Mouse (Mus musculus) megakaryocyte, adult 5-6 weeks (primary cell): ENCODE results near the gene Cox6a2. TPM values are rescaled to one million over a fixed set of nuclear protein-coding genes. Genes with fewer than 3 reads are reported as not detected.

ENCODE experiments used
- total RNA-seq, 2 experiments: library from RNA; stranded (forward) in 1 of 2; stranded (reverse) in 1 of 2; fragments of 153-499, 151-499 nt in 1 of 2; fragments of 221-1000, 200-1000 nt in 1 of 2; gene quantifications; 2 replicates each; pipeline versions ENCODE4 v1.2.3 to v1.2.4; 2015 to 2017

Cox6a2 gene
- total RNA-seq, 2 experiments from 2014 or later, result 1.3 to 5.4 TPM

Other genes with a start within 250 kb of the Cox6a2 start
- 106 and 143 TPM in 2 replicates for gene Fus, start 238.9 kb downstream of the Cox6a2 start, total RNA-seq (2015)
- 31.4 and 61.8 TPM in 2 replicates for gene Fus, start 238.9 kb downstream of the Cox6a2 start, total RNA-seq (2017)
- gene Pycard, start 212.5 kb downstream of the Cox6a2 start, total RNA-seq (2015), result 251 and 323 TPM in 2 replicates
- 48.0 and 56.5 TPM in 2 replicates for gene Pycard, start 212.5 kb downstream of the Cox6a2 start, total RNA-seq (2017)
- not detected in 2 replicates for gene Trim72, start 202.4 kb downstream of the Cox6a2 start, total RNA-seq (2015)
- not detected in 2 replicates for gene Trim72, start 202.4 kb downstream of the Cox6a2 start, total RNA-seq (2017)
- 209 and 227 TPM in 2 replicates for gene Itgam, start 143.7 kb downstream of the Cox6a2 start, total RNA-seq (2015)
- gene Itgam, start 143.7 kb downstream of the Cox6a2 start, total RNA-seq (2017), result 286 and 332 TPM in 2 replicates
- 9.8 and 11.2 TPM in 2 replicates for gene Gm49368, start 143.7 kb downstream of the Cox6a2 start, total RNA-seq (2015)
- gene Gm49368, start 143.7 kb downstream of the Cox6a2 start, total RNA-seq (2017), result 0.81 and 2.3 TPM in 2 replicates
- gene Itgax, start 76.8 kb downstream of the Cox6a2 start, total RNA-seq (2015), result 5.1 and 6.3 TPM in 2 replicates
- gene Itgax, start 76.8 kb downstream of the Cox6a2 start, total RNA-seq (2017), result 9.8 and 9.9 TPM in 2 replicates
- gene Itgad, start 52.0 kb downstream of the Cox6a2 start, total RNA-seq (2015), result 1.5 and 3.4 TPM in 2 replicates
- 0.26 and 0.73 TPM in 2 replicates for gene Itgad, start 52.0 kb downstream of the Cox6a2 start, total RNA-seq (2017)
- 3.1 and 3.9 TPM in 2 replicates for gene Armc5, start 31.0 kb upstream of the Cox6a2 start, total RNA-seq (2015)
- gene Armc5, start 31.0 kb upstream of the Cox6a2 start, total RNA-seq (2017), result 7.0 TPM in 2 replicates
- 4.4 and 5.1 TPM in 2 replicates for gene 9130023H24Rik, start 31.6 kb upstream of the Cox6a2 start, total RNA-seq (2015)
- 4.3 and 5.3 TPM in 2 replicates for gene 9130023H24Rik, start 31.6 kb upstream of the Cox6a2 start, total RNA-seq (2017)
- gene Tgfb1i1, start 40.4 kb upstream of the Cox6a2 start, total RNA-seq (2015), result 1.1 TPM in 1 of 2 replicates, not detected in the other
- gene Tgfb1i1, start 40.4 kb upstream of the Cox6a2 start, total RNA-seq (2017), result 0.07 TPM in 1 of 2 replicates, not detected in the other
- 0.68 TPM in 1 of 2 replicates, not detected in the other for gene Slc5a2, start 59.3 kb upstream of the Cox6a2 start, total RNA-seq (2015)
- not detected in 2 replicates for gene Slc5a2, start 59.3 kb upstream of the Cox6a2 start, total RNA-seq (2017)
- 12.7 and 19.7 TPM in 2 replicates for gene BC017158, start 91.8 kb upstream of the Cox6a2 start, total RNA-seq (2015)
- 8.8 and 9.7 TPM in 2 replicates for gene BC017158, start 91.8 kb upstream of the Cox6a2 start, total RNA-seq (2017)
- 155 and 159 TPM in 2 replicates for gene Rgs10, start 212.4 kb upstream of the Cox6a2 start, total RNA-seq (2015)
- 158 and 165 TPM in 2 replicates for gene Rgs10, start 212.4 kb upstream of the Cox6a2 start, total RNA-seq (2017)